Mouse (Mus musculus): Measurements from ENCODE around the gene Grk1. TPM values are rescaled to one million over a fixed set of nuclear protein-coding genes. Genes with fewer than 3 reads are reported as not detected.

Grk1 gene
- polyA plus RNA-seq, 2 experiments from 2014 or later: not detected

DNA sequence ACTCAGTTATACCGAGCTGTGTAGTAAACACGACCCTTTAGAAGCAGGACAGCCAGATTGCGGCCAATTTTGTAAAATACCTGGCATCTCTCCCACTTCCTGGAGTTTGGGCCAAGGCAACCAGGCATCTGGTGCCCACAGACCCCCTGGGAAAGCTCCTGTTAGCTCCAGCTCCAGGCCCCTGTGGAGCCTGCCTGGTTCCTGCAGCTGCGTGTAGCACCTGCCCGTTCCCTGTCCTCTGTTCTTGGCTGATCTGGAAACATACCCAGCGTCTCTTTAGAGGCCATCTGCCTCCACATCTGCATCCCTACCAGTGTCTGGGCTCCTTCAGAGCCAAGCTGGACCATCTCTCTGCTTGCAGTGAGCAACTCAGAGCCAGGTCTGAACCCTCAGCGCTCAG lies 25.5 kb downstream of the Grk1 start:
- no peak for ATAC-seq

DNA sequence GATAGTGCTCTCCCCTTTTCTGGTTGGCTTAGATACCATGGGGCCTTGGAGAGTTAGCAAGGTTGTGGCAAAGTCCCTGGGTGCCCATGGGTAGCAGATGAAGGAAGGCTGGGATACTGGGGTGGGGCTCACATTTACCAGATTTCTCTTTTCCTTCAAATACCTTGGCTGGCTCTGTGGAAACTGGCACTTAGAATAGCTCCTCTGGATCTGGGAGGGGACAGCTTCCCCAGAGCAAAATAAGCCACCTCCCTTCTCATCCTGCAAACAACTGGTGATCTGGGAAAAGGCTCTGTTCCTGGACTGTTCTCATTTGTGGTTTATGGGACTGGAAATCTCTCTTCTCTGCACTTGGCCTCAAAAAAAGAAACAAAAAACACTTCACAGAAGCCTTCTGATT lies 26.0 kb downstream of the Grk1 start:
- ATAC-seq: no peak

DNA sequence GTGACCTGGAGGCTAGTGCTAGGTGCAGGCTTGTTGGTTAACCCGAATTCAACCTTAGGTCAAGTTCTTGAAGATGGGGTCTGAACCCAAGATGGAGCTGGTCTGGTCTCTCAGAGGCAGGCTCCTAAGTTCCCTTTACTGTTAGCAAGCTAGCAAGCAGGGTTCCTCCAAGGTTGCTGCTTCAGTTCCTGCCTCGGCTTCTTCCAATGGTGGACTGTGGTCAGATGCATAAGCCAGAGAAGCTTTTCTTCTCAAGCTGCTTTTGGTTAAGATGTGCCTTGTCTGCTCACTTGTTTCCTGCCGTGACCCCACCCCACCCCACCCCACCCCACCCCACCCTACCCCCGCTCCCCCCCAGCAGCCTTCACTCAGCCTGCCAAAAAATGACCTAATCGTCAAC lies 28.2 kb downstream of the Grk1 start:
- ATAC-seq: no peak

DNA sequence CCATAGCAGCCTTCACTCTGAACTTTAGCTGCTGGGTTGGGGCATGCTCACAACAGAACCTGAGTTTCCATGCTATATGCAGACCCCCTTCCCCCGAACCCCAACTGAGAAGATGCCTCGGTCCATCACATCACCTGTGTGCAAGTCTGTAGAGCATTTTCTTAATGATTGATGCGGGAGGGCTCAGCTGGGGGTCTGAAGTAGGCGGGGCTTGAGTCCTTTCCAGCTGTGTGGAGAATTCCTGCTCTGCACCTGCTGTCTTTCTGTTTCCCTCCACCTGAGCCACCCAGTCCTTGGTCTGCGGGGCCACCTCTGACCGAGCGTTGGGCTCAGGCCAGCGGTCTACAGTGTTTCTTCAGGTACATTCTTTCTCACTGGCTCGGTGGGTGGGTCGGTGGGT lies 30.0 kb downstream of the Grk1 start, which contains the start of gene Tmem255b:
Gene Tmem255b, plus strand, starts transcription at position 301 of the 400 bp plus-strand sequence.
- ATAC-seq: no peak

DNA sequence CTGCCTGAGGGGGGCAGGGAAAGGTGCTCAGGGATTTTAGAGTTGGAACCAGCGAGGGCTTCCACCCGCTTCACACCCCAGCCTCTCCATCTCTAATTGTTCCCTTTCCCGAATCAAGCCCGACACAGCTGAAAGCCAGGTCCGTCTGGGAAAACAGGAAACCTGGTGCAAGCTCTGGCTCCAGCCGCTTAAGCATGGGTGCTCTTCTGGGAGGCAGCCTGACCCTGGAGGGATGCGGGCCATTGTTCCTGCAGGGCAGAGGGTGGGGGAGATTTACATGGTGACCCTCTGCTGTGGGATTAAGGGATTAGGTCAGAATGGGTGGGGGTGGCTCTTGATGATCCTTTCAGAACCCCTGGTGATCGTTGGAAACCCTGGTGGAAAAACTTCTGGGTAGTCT lies 31.2 kb downstream of the Grk1 start:
- no peak for ATAC-seq

DNA sequence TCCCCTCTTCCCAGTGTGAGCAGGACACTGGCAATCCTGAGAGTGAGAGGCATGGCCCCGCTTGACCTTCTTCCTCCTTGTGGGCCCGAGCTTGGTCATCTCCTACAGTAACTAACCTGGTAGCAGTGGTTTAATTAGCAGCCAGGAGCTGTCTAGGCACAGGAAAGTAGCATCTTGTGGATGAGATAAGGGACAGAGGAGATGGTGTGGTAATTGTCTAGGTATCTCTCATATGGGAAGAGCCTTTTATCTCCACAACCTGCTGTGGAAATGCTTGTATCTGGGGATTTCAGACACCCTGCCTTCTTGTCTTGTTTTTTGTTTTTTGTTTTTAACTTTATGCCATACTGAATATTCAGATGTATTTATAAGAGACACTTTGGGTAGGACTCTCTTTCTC lies 32.6 kb downstream of the Grk1 start:
- no peak for ATAC-seq

DNA sequence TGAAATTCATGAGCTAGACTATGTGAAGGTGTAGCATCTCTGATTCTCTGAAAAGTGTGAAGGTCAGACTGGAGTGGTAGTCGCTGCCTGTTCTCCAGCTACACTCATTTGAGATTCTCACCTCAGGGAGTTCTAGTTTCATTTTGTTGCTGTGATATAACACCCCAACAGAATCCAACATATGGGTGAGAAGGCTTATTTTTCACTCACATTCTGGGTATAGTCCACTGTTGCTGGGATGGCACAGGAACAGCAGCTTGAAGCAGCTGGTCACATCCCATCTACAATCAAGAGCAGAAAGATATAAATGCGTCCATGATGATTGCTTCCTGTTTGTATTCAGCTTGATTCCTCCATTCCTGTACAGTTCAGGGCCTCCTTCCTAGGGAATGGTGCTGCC lies 37.3 kb downstream of the Grk1 start:
- no peak for ATAC-seq

DNA sequence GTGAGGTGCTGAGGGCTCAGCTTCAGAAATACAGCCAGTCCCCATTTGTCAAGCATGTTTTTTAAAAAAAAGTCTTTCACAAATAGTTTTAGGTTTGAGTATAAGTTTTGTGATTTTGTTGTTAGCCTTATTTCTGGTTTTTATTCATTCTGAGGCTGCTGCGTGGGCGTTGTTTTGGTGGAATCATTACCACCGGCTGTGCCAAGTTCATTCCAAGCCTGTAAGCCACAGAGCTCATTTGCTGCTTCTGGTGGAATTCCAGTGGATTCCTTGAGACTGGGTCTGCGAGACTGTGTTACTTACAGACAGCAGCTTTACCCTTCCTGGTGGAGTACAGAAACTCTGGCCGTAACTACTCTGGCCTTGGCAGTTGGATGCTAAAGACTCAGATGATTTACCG lies 41.6 kb downstream of the Grk1 start:
- no peak for ATAC-seq

DNA sequence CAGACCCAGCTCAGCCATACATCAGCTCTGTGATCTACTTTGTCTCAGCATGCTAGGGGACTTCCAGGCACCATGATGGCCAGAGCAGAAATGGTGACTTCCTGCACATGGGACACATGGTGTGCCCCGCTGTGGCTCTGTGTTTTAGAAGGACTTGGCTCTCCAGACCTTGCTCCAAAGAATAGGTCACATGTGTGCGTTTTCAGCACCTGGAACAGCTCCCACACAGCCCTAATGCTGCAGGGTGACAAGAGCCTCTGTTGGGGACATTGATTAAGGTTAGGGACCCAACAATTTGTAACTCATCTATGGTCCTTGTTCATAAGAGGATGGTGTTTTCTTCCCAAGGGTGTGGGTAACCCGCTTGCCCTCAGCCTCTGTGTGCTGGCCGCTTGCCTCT lies 43.3 kb downstream of the Grk1 start:
- no peak for ATAC-seq

DNA sequence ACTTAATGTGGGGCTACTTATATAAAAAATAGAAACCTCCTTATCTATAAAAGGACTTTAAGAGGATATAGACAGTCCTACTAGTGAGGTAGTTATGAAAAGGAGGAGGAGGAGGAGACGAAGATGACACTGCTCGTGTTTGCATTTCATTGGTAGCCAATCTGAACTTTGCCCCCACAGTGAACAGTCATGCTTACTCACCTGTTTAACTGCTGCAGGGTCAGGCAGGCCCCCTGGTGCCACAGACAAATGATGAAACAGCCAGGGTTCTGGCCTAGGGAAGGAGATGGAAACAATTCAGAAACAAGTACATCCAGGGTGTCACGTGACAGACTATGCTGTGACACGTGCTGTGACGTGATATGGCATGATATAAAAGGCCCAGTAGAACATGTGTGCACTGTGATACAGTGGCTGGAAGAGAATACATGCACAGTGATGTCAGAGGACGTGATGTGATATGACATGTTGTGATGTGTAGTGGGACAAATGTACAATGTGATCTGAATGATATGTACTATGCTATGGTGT lies 46.9 kb downstream of the Grk1 start:
- ATAC-seq: no peak

DNA sequence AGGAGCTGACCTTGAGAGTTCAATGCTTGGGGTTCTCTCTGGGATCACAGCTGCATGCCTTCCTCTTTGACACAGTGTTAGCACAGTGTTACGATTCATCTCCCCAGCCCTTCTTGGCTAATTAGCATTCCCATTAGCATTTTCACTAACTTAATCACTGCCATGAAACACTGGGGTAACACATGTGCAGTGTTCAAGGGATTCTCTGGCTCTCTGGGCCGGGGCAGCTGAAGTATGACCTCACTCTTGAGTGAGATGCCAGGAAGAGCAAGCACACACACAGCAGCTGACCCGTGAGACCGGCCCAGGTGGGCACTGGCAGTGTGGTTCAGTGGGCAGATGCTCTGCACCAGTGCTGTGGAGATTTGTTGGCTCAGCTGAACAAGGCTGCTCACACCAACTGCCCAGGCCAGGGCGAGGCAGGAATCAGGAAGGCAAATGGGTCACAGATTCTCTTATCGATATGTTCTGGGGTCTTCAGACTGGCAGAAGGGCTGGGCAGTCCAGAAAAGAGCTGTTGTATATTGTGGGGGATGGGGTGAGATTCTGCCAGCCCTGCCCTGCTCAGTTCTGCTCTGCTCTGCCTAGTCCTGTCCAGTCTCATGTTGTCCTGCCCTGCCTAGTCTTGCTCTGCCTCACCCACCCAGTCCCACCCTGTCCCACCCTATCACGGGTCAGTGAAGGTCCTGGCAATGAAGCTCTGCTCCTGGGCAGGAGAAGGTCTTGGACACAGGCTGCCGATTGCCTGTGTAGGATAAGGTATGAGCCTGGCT lies 49.6 kb downstream of the Grk1 start:
- ATAC-seq: no peak

DNA sequence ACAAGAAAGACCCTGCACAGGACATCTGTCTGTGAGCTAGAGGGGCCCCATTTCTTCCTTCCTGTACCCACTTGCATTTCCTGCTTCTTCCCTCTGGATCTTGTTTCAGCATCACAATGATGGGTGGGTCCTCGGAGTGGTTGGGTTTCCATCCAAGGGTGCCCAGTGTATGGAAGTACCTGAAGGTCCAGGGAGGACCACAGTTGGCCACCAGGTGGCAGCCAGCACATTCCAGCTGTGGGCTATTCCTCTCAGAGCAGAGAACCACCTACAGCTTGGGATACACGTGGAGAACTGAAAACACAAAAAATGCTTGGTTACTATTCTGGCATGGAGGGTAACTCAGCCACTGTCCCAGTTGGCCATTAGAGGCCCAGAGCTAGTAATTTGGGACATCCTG lies 50.4 kb downstream of the Grk1 start:
- ATAC-seq: no peak

DNA sequence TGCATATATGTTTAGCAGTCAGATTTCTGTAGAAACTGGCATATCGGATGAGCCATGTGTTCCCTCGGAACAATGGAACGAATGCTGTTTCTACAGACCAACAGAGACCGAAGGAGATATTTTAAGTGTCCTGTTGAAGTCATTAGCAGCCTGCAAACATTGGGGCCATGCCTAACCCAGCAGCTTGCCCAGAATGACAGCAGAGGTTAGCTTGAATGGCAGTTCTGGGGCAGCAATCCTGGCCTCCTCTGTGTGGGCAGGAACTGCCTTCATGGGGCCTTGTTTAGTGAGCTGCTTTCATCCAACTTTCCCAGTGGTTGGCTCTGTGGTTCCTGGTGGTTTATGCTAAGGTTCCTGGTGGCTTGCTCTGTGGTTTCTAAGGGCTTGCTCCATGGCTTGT lies 54.5 kb downstream of the Grk1 start:
- ATAC-seq: no peak

DNA sequence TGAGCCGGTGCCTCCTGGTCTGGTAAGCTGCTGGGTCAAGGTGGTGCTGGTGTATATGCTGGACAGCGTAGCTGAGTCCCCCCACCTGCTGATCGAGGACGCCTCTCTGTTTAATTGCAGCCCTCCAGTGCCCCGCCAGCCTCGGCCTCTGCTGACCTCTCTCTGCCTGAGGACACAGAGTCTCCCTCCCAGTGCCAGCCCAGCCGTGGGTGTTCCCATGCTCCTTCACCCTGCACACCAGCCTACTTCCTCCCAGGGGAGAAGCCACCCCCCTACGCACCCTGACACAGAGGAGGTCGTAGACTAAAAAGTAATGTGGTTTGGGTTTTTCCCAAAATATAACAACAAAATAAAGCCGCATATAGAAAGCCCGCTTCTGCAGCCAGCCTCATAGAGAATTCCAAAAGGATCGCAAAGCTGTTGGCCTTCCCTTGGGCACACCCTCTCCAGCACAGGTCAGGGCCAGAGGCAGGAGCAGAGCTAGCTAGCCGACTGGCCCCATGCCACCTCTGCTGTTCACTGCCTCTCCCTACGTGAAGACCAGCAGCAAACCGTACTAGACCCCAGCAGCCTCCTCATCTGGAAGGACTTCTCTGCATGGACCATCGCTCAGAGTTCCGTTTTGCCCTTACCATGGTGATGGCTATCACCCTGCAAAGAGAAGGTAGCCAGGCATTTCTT lies 56.3 kb downstream of the Grk1 start:
- no peak for ATAC-seq

DNA sequence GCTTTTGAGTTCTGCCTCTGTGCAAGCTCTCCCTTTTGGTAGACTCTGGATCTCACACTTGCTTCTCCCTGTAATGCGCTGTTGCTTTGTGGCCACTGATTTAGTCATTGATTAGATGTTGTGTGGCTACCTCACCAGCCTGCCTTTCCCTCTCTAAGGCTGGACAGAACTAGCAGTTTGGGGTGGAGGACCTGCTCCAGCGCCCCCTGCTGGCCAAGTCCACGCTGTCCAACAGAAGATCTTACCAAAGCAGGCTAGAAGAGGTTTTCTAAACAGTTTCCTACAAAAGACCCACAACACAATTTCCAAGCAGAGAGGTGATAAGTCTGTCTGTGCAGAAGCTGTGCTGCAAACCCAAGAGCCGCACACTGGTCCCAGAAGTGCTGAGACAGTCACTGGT lies 57.0 kb downstream of the Grk1 start:
- no peak for ATAC-seq

DNA sequence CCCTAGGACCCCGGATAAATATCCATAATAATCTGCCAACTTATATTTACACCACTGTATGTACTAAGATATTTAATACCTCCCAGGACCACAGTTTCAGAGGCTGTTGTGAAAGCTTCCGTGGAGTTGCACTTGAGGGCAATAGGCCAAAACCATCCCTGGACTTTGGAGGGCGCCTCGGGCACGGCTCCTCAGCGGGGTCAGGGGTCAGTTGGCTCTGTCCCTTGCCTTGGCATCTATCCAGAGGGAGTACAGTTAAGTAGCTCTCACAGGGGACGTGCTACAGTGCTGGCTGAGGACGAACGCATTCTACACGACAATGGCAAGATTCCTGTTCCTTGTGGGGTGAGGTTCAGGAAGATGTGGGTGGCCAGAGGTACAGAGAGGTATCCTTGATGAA lies 57.5 kb downstream of the Grk1 start:
- ATAC-seq: no peak

DNA sequence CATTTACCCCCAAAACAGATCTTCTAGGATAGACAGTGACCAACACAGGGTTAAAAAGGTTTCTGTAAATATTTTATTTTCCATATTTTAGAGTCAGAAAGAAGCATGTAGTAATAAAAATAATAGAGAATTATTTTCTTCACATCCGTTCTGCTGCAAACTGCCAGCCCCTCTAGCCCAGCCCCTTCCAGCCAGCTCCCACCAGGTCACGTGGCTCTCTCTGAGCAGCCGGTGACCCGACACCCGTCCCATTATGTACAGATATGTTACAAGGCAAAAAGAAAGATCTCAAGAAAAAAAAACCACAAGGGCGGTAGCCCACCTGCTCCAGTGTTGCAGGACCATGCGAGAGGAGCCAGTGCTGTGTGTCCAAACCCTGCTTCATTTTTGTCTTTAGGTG lies 60.4 kb downstream of the Grk1 start:
- ATAC-seq: no peak

DNA sequence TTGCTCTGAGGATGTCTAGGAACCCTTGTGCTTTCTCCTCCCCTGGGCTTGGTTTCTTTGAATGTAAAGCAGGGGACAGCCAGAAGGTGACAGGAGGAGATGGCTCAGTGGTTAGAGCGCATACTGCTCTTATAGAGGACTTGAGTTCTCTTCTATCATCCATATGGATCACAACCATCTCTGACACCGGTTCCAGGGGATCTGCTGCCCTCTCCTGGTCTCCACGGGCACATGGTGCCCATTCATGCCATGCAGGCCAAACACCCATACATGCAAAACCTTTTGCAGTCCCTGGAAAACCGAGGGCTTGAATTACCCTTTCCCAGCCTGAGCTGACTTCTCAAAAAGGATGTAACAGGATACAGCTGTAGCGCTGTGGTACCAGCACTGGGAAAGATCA lies 62.1 kb downstream of the Grk1 start:
- ATAC-seq: no peak

DNA sequence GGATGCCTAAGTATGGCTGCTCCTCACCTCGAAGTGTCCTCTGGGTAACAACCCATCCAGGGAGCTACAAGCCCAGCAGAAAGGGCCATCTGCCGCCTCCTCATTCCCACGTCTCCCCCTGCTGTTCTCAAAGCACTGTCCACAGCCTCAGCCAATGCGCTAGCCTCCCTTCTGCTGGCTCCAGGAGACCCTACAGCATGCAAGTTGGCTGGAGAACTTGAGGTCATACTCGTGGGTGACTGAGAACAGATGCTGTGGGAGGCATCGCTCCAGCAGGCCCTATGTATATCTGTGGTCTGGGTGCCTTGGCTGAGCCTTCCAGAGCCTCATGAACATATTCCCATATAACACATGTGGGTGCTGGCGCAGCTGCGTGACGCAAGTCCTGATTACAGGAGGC lies 63.9 kb downstream of the Grk1 start:
- no peak for ATAC-seq

DNA sequence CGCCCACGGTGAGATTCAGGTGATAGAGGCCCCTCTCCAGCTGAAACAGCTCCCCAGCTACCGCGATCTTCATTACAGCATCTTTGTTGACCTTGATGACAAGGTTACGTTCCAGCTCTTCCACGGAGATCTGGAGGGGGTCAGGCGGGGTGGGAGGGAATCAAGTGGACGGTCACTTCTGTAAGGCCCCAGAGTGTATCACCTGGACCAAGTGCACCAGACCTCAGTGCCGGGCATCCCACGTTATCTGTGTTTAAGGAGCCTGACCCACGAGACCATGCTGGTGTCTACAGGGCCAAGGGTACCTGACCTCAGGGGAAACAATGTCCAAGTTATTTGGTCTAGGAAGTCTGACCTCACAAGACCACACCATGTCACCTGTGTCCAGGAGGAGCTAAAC lies 66.6 kb downstream of the Grk1 start:
- ATAC-seq: no peak
